Mouse (Mus musculus): Measurements from ENCODE around the gene Srf.

The Srf gene

DNA sequence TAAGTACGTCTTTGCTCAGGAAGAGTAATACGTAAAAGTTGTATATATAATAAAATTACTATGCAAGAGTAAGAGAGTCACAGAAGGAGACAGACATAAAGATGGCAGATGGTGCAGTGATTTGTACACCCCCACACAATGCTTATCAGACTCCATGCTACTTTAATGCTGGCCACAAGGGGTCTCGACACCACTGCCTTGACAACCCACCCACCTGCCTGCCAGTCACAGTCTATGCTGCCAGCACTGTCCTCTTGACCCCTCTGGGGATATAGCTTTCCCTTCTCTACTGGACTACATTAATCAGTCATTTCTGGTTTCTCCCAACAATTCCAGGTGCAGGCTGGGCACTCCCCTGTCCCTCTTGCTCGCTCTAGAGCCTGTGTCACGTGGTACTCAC, 22.7 kb upstream of the Srf start:
- no peak for TF ChIP-seq GATA4 (IDR thresholded peaks at IDR 0.05; ENCODE audit: insufficient replicate concordance, low read length)

DNA sequence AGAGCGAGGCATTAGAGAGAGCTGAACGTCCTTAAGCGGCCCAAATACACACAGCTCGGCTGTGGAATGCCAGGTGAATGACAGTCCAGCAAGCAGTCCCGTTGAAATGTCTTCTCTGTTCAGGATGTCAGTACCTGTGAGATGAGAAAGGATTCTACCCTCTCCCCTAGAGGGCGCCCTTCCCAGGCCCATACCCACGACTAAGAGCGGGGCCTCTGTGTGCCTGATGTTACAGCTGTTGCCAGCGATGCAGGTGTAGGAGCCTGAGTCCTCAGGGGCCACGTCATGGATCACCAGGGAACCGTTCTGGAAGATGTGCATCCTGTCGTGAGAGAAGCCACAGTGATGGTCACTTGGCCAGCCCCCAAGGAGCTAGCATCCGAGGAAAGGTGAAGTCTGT, 20.1 kb upstream of the Srf start:
- no peak for TF ChIP-seq GATA4 (IDR thresholded peaks at IDR 0.05; ENCODE audit: insufficient replicate concordance, low read length)

DNA sequence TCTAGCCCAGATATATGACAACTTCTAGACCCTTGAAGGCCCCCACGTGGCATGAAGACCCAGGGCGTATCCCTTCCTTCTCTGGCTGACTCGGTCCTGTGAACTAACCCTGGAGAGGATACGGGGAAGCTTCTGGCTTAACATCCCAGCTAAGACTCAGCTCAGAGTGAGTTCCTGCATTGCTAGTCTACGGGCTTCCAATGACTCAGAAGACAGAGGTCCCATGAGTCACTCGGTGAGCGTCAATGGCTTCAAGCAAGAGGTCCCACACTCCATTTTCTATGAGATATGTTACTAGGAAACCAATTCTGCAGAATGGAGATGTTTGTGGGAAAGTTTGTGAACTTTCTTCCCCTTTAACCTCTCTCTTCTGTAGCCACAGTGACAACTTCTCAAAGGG, 18.6 kb upstream of the Srf start:
- TF ChIP-seq GATA4 (IDR thresholded peaks at IDR 0.05; ENCODE audit: insufficient replicate concordance, low read length) = no peak

DNA sequence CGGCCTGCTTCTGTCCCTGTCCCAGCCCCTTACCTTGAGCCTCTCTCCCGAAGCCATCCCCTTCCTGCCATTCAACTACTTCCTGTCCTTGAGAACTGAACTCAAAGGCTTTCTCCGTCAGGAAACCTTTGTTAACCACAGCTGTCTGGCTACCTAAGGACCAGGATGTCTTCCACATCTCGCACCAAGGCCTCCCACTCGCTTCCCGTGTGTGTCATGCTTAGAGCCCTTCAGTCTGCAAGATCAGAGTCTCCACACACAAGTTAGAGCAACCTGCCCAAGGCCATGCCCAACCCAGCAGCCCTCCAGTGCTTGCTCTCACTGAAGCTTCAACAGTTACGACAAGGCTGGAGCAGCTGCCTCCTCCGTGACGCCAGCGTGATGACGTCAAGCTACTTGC, 15.0 kb upstream of the Srf start:
- TF ChIP-seq GATA4 (IDR thresholded peaks at IDR 0.05; ENCODE audit: insufficient replicate concordance, low read length) = no peak

DNA sequence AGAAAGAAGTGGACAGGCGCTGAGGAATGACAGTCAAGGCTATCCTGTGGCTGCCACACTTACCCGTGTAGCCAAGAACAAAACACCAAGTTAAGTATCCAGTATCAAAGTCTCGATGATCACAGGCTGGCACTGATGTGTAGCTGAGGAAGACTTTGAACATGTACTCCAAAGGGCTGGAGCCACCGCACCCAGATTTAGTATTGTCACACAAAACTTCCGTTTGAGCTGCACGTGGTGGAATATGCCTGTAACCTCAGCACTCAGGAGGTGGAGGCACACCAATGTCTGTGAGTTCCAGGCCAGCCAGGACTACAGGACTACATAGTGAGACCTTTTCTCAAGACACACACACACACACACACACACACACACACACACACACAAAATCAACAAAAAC, 3.2 kb upstream of the Srf start:
- TF ChIP-seq GATA4 (IDR thresholded peaks at IDR 0.05; ENCODE audit: insufficient replicate concordance, low read length) = no peak

GRCm38 (mm10) chr17:46558151-46558550, 2.2 kb upstream of the Srf start:
- no peak for TF ChIP-seq GATA4 (IDR thresholded peaks at IDR 0.05; ENCODE audit: insufficient replicate concordance, low read length)

GRCm38 (mm10) chr17:46556584-46556945, 590 bp upstream of the Srf start:
- TF ChIP-seq GATA4 (IDR thresholded peaks at IDR 0.05; ENCODE audit: insufficient replicate concordance, low read length) = no peak

DNA sequence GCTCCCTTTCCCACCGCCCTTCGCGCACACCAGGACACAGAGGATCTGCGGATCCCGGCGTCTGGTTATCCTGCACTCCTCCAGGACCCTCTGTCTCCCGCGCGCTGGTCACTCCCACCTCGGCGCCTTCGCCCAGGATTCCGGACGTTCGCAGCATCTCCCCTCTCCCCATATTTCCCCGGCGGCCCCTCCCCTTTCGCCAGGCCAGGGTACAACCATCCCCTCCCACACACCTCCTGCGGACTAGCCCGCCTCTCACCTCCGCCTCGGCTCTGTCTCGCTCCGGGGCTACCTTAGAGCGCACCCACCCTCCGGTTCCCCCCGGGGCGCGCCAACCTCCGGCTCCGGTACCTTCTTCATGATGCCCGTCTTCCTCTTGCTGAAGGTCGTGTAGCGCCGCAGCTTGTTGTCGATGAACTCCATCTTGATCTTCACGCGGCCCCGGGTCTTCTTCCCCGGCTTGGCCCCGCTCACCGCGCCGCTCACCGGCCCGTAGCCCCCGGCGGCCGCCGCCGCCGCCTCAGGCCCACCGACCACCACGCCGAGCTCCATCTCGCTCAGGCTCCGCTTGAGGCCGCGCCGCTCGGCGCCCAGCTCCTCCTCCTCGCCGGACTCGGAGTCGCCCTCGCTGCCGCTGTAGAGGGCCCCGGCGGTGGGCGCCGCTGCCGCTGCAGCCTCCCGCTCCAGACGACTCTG, 850 bp downstream of the Srf start:
- TF ChIP-seq GATA4 (IDR thresholded peaks at IDR 0.05; ENCODE audit: insufficient replicate concordance, low read length) = no peak

DNA sequence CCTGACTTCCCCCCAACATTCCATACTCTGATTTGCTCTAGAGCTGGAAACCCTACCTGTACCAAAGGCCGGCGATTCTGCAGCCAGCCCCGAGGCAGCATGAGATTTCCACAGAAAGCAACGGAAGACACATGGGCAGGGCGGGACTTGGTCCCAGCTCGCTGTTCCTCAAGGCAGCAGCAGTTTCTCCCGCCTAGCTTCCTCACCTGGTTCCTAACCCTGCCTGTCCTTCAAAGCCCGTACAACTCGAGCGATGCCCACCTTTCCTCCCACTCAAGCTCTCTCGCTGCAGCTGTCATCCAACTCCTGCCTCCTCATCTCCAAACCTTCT, 1.4 kb downstream of the Srf start:
- TF ChIP-seq GATA4 (IDR thresholded peaks at IDR 0.05; ENCODE audit: insufficient replicate concordance, low read length) = no peak

- no peak for TF ChIP-seq GATA4 (IDR thresholded peaks at IDR 0.05; ENCODE audit: insufficient replicate concordance, low read length)
Observed at GRCm38 (mm10) chr17:46553926-46554325, 2.0 kb downstream of the Srf start.

DNA sequence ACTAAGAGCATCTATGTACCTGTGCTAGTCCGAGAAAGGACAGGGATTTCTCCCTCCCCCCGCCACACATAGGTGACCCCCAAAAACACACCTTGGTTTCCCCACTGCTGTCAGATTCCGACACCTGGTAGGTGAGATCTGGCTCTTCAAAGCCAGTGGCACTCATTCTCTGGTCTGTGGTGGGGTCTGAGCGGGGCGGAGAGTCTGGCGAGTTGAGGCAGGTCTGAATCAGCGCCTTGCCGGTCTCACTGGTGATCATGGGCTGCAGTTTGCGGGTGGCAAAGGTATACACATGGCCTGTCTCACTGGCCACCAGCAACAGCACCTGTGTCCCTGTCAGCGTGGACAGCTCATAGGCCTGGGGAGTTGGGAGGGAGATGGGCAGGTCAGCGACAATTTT, 2.5 kb downstream of the Srf start:
- no peak for TF ChIP-seq GATA4 (IDR thresholded peaks at IDR 0.05; ENCODE audit: insufficient replicate concordance, low read length)

DNA sequence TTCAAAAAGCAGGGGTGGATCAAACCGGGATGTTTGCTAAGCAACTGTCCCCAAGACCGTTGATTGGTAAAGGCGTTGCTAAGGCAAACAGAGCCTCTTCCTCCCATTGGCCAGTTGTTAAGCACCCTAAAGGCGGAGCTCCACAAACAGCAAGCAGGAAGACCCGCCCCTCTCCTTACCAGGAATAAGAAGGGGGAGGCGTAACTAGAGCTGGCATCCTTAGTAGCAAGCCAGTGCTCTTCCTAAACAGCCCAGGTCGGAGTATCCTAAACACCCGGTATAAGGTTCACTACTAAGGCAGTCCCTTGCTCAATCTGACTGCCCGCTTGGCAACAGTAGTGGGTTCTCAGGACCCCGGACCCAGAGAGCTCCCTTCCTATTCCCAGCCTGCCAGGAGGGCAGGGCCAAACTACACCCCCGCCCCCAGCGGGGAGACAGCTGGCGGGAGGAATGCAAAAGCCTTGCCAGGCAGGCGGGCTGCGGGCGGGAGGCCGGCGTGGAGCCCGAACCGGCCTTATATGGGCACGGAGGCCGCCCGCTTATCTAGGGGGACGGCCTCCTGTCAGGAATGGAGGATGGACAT, 3.0 kb downstream of the Srf start:
- peak; percentile 82; the same call in 1 of the 2 replicates for TF ChIP-seq GATA4 (IDR thresholded peaks at IDR 0.05; ENCODE audit: insufficient replicate concordance, low read length)

DNA sequence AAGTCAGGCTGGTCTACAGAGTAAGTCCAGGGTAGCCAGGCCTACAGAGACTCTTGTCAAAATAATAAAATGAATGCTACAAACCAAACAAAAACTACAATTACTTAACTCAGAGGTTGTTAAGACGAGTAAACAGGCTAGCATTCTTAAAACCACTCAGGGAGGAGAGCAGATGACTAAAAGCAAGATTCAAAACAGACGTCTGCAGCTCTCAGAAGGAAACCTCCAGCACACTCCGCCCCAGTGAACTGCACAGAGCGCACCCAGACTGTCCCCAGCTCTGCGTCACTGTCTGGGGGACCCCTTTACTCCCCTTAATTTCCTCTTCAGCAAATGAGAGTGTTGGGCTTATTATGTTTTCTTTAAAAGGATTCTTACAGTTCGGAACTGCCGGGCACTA, 3.8 kb downstream of the Srf start:
- no peak for TF ChIP-seq GATA4 (IDR thresholded peaks at IDR 0.05; ENCODE audit: insufficient replicate concordance, low read length)

DNA sequence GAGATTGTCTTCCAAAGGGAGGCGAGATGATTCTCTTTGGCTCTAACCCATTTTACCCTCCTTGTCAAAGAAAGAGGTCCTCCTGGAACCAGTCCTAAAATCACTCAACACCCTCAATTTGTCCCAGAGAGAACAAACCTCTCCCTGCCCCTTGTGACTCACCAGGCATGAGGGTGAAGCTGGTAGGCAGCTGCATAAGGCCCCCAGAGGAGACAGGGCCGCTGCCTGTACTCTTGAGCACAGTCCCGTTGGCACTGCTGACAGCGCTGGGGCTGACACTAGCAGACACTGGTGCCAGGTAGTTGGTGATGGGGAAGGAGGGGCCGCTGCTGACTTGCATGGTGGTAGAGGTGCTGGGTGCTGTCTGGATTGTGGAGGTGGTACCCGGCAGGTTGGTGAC, 4.6 kb downstream of the Srf start:
- TF ChIP-seq GATA4 (IDR thresholded peaks at IDR 0.05; ENCODE audit: insufficient replicate concordance, low read length) = no peak

GRCm38 (mm10) chr17:46550904-46551303, 5.1 kb downstream of the Srf start:
- no peak for TF ChIP-seq GATA4 (IDR thresholded peaks at IDR 0.05; ENCODE audit: insufficient replicate concordance, low read length)

DNA sequence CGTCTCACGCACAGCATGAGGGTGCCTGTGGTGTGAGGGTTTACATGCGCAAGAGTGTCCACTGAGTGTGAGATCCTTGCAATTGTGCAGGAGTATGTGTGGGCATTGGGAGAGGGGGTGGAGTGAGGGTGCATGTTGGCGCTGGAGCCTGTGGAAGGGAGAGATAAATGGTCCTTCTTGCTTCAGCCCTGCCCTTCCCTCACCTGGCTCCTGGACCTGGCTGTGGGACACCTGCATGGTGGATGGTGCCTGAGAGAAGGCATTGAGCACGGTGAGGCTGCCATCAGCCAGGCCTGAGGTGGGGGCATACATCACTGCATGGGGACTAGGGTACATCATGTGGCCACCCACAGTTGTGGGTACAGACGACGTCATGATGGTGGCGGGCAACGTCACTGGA, 6.3 kb downstream of the Srf start:
- TF ChIP-seq GATA4 (IDR thresholded peaks at IDR 0.05; ENCODE audit: insufficient replicate concordance, low read length) = no peak

DNA sequence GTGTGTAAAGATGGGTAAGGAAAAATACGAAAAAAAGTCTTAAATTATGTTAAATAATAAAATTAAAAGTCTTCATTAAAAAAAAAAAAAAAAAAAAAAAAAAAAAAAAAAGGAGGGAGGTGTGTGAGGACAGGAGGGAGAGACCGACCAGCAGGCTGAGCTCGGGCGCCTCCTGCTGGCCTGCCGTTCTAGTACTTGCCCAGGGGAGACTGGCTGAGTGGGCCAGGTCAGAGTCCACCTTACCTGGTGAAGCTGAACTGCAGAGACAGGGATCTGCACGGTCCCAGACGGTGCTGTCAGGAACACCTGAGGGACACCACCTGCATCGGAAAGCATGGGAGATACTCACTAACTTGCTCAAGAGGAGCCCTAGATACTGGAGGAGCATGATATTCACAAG, 6.8 kb downstream of the Srf start:
- no peak for TF ChIP-seq GATA4 (IDR thresholded peaks at IDR 0.05; ENCODE audit: insufficient replicate concordance, low read length)

Data from liver, adult (tissue).